Mouse (Mus musculus) spleen, adult 18-20 months (tissue): ENCODE results near the gene Zfp646.
A peak's percentile ranks its signal among the peaks of the same experiment; 100 is the strongest.
"Not testable (repeated sequence)": the region's sequence is repeated elsewhere in the genome, so short reads cannot be mapped to it uniquely, and the experiment has no call there.

ENCODE experiments used
- DNase-seq, 2 experiments: peaks; one replicate each; pipeline ENCODE4 v3.0.0; 2022; ENCODE audit warnings: mixed read lengths in 2 of 2

Zfp646 gene

GRCm38 (mm10) chr7:127876041-127876466 lies at the start of gene Zfp646:
Gene Zfp646 (plus strand): TSS chr7:127876221.
- DNase-seq = peak; percentile 65 to 68

- no peak for DNase-seq
Measured at GRCm38 (mm10) chr7:127835550-127835949, 40.5 kb upstream of the Zfp646 start.

GRCm38 (mm10) chr7:127837473-127837872 lies 38.5 kb upstream of the Zfp646 start:
- DNase-seq = no peak

GRCm38 (mm10) chr7:127837878-127838277 lies 38.1 kb upstream of the Zfp646 start:
- DNase-seq = not testable (repeated sequence)

- DNase-seq = not testable (repeated sequence)
Measured at GRCm38 (mm10) chr7:127840031-127840430, 36.0 kb upstream of the Zfp646 start.

- peak; percentile 44 to 53 for DNase-seq
Measured at GRCm38 (mm10) chr7:127840886-127841285, 35.1 kb upstream of the Zfp646 start.

GRCm38 (mm10) chr7:127841340-127842000 lies 34.6 kb upstream of the Zfp646 start:
- peak; percentile 87 to 90 for DNase-seq

- DNase-seq = peak; percentile 67 to 75
Measured at GRCm38 (mm10) chr7:127842001-127842718, 33.9 kb upstream of the Zfp646 start.

GRCm38 (mm10) chr7:127849973-127850875 lies 25.8 kb upstream of the Zfp646 start:
- DNase-seq = no peak

- DNase-seq = no peak
Measured at GRCm38 (mm10) chr7:127850906-127851305, 25.1 kb upstream of the Zfp646 start.

- no peak for DNase-seq
Measured at GRCm38 (mm10) chr7:127858258-127858657, 17.8 kb upstream of the Zfp646 start.

GRCm38 (mm10) chr7:127866434-127866833 lies 9.6 kb upstream of the Zfp646 start:
- no peak for DNase-seq

GRCm38 (mm10) chr7:127867641-127868040 lies 8.4 kb upstream of the Zfp646 start:
- DNase-seq = no peak

GRCm38 (mm10) chr7:127869149-127869810 lies 6.7 kb upstream of the Zfp646 start:
- no peak for DNase-seq

- DNase-seq = no peak
Measured at GRCm38 (mm10) chr7:127870136-127870821, 5.7 kb upstream of the Zfp646 start.

GRCm38 (mm10) chr7:127874812-127875626 lies 1.0 kb upstream of the Zfp646 start:
- no peak for DNase-seq

- DNase-seq = peak; percentile 85 to 87
Measured at GRCm38 (mm10) chr7:127875627-127876001, 407 bp upstream of the Zfp646 start.

GRCm38 (mm10) chr7:127876467-127877348 lies 687 bp downstream of the Zfp646 start, which contains the start of gene Zfp668:
Gene Zfp668 (minus strand): TSS chr7:127876828.
- DNase-seq = peak; percentile 78 to 84

- DNase-seq = no peak
Measured at GRCm38 (mm10) chr7:127879301-127879700, 3.3 kb downstream of the Zfp646 start.

- DNase-seq = no peak
Measured at GRCm38 (mm10) chr7:127880431-127880830, 4.4 kb downstream of the Zfp646 start.
